Comparison of ENCODE assay signal across 8 mouse cellular contexts in the genomic region with DNA sequence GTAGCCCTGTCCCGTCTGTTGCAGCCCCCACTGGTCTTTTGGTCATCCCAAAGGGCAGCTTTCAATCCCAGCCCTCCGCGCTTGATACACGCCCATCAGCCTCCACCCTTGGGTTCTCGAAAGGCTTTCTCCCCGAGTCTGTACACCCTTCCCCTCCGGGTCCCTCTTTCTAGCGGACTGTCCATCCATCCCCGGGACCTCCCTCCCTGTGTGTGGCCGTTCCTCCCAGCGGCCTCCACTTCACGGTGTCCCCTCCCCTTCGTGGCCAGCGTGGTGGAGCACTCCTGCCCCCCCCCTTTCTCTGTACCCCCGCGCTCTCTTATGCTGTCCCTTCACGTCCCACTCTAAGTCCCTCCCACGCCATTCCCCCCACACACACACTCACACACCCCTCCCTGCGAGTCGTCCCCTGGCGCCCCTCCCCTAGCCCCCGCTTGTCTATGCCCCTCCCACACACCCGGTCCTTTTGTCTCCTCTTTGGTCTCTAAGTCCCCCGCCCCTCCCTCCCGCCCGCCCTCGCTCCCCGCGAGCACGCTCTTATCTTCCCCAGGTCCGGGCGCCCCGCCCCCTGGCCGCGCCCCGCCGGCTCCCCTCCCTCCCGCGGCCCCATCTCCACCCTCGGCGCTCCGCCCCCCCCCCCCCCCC. TPM values are rescaled to one million over a fixed set of nuclear protein-coding genes. Genes with fewer than 3 reads are reported as not detected.
DNase-seq lines count a peak whose midpoint lies in the region; ATAC-seq lines count a peak whose summit lies in the region.

No protein-coding gene starts in this region.

- WGBS in forebrain, embryonic 15.5 days = 22% methylated on average over 32 of the region's 42 CpGs

- H3K27me3 ChIP-seq in forebrain, embryonic 15.5 days = no peaks in the 10 kb centered on the region

- intact Hi-C loops in heart, postnatal 25 days (cut with DNase I) = loop anchor here (1.0 to 10.0 kb wide), 2 partner anchors 55 to 250 kb away; no protein-coding TSS in a partner anchor

- ATAC-seq in forebrain, embryonic 15.5 days (replicated peaks) = peak; percentile 88

- H3K4me2 ChIP-seq in forebrain, embryonic 15.5 days (replicated peaks) = peak overlapping the region; percentile 48

- peak overlapping the region; percentile 69 for H3K9ac ChIP-seq in forebrain, embryonic 15.5 days (replicated peaks)

- H3K36me3 ChIP-seq in forebrain, embryonic 15.5 days = no peaks in the 10 kb centered on the region; the same call in 1 of the 2 replicates

- peak overlapping the region; percentile 89 for H3K27ac ChIP-seq in forebrain, embryonic 15.5 days (replicated peaks)

- H3K4me3 ChIP-seq in forebrain, embryonic 15.5 days = peak overlapping the region; percentile 49

- H3K9me3 ChIP-seq in forebrain, embryonic 15.5 days = no peaks in the 10 kb centered on the region

- peak; percentile 93 for DNase-seq in Muller cell, postnatal 12 days (ENCODE audit: inconsistent ontology term)
- peak; percentile 78 to 80 for DNase-seq in cerebellum, adult 18-20 months
- DNase-seq in heart, postnatal 25 days (ENCODE audit: low spot score) = peak; percentile 72
- peak; percentile 21 to 40 for DNase-seq in layer of hippocampus, adult 8-10 months (ENCODE audit: low spot score in 2 of 2)
- peak; percentile 84 for DNase-seq in lung, postnatal 25 days (ENCODE audit: low spot score)
- DNase-seq in retina, postnatal 1 day = peak; percentile 95
- DNase-seq in urinary bladder, adult 2 months (ENCODE audit: low spot score) = peak; percentile 52

- H3K4me1 ChIP-seq in forebrain, embryonic 15.5 days = no peaks in the 10 kb centered on the region

RNA-seq across cellular contexts. Expression of a gene that starts 28.5 kb away (rescaled TPM):
- 18.7 and 19.2 TPM in 2 replicates for polyA plus RNA-seq in forebrain, embryonic 15.5 days (2015; fragmentation: Nextera tagmentation; extraction: Ambion mirVana)
- 10 to 100 TPM; 12.6 to 17.9 TPM for total RNA-seq in heart, postnatal 25 days (2021)
- total RNA-seq in layer of hippocampus, adult 8-10 months (2022) = 10 to 100 TPM; 16.5 to 22.3 (median 19.2) TPM
- 18.2 and 18.9 TPM in 2 replicates for polyA plus RNA-seq in urinary bladder, adult 2 months (2012; rRNA removed)

RNA-seq across cellular contexts. Expression of a gene that starts 56.0 kb away (rescaled TPM):
- 6.5 and 7.5 TPM in 2 replicates for polyA plus RNA-seq in forebrain, embryonic 15.5 days (2015; fragmentation: Nextera tagmentation; extraction: Ambion mirVana)
- total RNA-seq in heart, postnatal 25 days (2021) = 1 to 10 TPM; 5.3 to 7.6 TPM
- 10 to 100 TPM; 16.2 to 20.8 (median 19.0) TPM for total RNA-seq in layer of hippocampus, adult 8-10 months (2022)
- polyA plus RNA-seq in urinary bladder, adult 2 months (2012; rRNA removed) = 2.5 and 5.2 TPM in 2 replicates

Comparison
In these comparisons a context has a peak if more than half of its experiments do, and no peak if none do; other contexts are left out.
1. Peak in every context shown above with its lines: DNase-seq, ATAC-seq, H3K4me3 ChIP-seq and H3K27ac ChIP-seq.
2. DNase-seq: peak in every context shown above with its lines; median percentile 95 in retina, postnatal 1 day; 93 in Muller cell, postnatal 12 days; 84 in lung, postnatal 25 days; 79 in cerebellum, adult 18-20 months; 72 in heart, postnatal 25 days; 52 in urinary bladder, adult 2 months; 30 in layer of hippocampus, adult 8-10 months.